Mouse (Mus musculus) liver, adult 2 months (tissue): Measurements from ENCODE around the gene Armc6. TPM values are rescaled to one million over a fixed set of nuclear protein-coding genes. Genes with fewer than 3 reads are reported as not detected.
A peak's percentile ranks its signal among the peaks of the same experiment; 100 is the strongest.
"Not testable (repeated sequence)": the region's sequence is repeated elsewhere in the genome, so short reads cannot be mapped to it uniquely, and the experiment has no call there.

Source experiments
- DNase-seq: peaks from one replicate; pipeline ENCODE4 v3.0.0-alpha.2; 2011; ENCODE audit warnings: low read depth, low spot score; ENCODE audit errors: extremely low read depth
- H3K27ac ChIP-seq: fragments of 200-500 bp; replicated peaks from 2 replicates; pipeline ENCODE4 v1.5.1; 2012; ENCODE audit warnings: low read depth, mild to moderate bottlenecking, control low read depth, inconsistent platforms, low read length; ENCODE audit not compliant: insufficient read depth
- H3K27me3 ChIP-seq: fragments of 200-500 bp; 2 replicates; pipeline ENCODE4 v1.6.1; 2012; ENCODE audit warnings: mild to moderate bottlenecking, moderate library complexity, low read length, inconsistent platforms; ENCODE audit not compliant: control insufficient read depth, insufficient read depth
- H3K36me3 ChIP-seq: fragments of 200-500 bp; 2 replicates; pipeline ENCODE4 v1.6.1; 2012; ENCODE audit warnings: low read length, inconsistent platforms; ENCODE audit not compliant: control insufficient read depth, insufficient read depth
- H3K4me1 ChIP-seq: fragments of 200-500 bp; 2 replicates; pipeline ENCODE4 v1.6.1; 2011; ENCODE audit warnings: low read length; ENCODE audit not compliant: control insufficient read depth, insufficient read depth
- H3K4me3 ChIP-seq: fragments of 200-500 bp; 2 replicates; pipeline ENCODE4 v1.5.1; 2011; ENCODE audit warnings: low read depth, mild to moderate bottlenecking, control low read depth, low read length, moderate library complexity; ENCODE audit not compliant: insufficient read depth
- H3K79me2 ChIP-seq: fragments of 200-500 bp; 2 replicates; pipeline ENCODE4 v1.6.1; 2012; ENCODE audit warnings: inconsistent platforms, mild to moderate bottlenecking, low read length, moderate library complexity; ENCODE audit not compliant: control insufficient read depth, insufficient read depth
- H3K9ac ChIP-seq: fragments of 200-500 bp; 2 replicates; pipeline ENCODE4 v1.6.1; 2012; ENCODE audit warnings: low read depth, mild to moderate bottlenecking, control low read depth, inconsistent platforms, low read length
- CTCF ChIP-seq: fragments of 200-500 bp; IDR thresholded peaks from 2 replicates; pipeline ENCODE4 v1.5.1; 2011; ENCODE audit warnings: low read depth, low read length, control low read depth
- POLR2A ChIP-seq: fragments of 200-500 bp; IDR thresholded peaks from 2 replicates; pipeline ENCODE4 v1.6.1; 2011; ENCODE audit warnings: low read length, control low read depth; ENCODE audit not compliant: insufficient read depth; ENCODE audit errors: extremely low read depth
- WGBS: fragments of 180-500 bp; shearing (Covaris S2); methylation state at CpG from one replicate; pipeline ENCODE4 v1.1.7; 2018; 5-methylcytosine and 5-hydroxymethylcytosine counted together
- polyA plus RNA-seq: library from polyadenylated mRNA; depleted of rRNA; stranded (reverse); fragments of >200 nt; gene quantifications from 2 replicates; pipeline ENCODE4 v1.2.3, GENCODE M21; 2012
- total RNA-seq: library from RNA; depleted of rRNA; stranded (reverse); fragments of >200 nt; gene quantifications from 2 replicates; pipeline ENCODE4 v1.2.3, GENCODE M21; 2014

The Armc6 gene
- total and polyA plus RNA-seq, 2 experiments = 4.4 to 9.6 TPM

DNA sequence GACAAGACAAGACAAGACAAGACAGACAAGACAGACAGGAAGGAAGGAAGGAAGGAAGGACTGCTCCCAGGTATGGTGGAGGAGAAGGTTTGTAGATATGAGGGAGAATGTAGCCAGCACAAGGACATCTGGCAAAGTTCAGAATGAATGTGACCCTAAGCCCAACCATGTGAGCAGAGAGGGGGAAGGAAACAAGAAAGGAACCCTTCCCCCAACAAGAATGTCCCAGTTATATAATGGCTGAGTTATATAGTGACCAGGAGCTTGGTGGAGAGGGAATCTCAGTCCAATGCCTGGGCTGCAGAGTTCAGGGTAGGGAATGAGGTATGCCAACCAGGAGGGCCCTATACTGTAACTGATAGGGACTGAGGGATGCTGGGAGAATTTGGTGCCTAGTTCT lies 16.8 kb downstream of the Armc6 start:
- Histone ChIP-seq H3K9ac (no peak overlapping the region), H3K79me2 (no peaks in the 10 kb centered on the region), H3K4me1 (peaks cover 38% of the 10 kb centered on the region), H3K4me3 (no peak overlapping the region), H3K27me3 (no peaks in the 10 kb centered on the region), H3K36me3 (no peaks in the 10 kb centered on the region), H3K27ac (0 out of 2 replicates have a peak overlapping the region, but pooled peaks have one; percentile 6)
- TF ChIP-seq POLR2A = no peak
- no peak for TF ChIP-seq CTCF
- DNase-seq = no peak

DNA sequence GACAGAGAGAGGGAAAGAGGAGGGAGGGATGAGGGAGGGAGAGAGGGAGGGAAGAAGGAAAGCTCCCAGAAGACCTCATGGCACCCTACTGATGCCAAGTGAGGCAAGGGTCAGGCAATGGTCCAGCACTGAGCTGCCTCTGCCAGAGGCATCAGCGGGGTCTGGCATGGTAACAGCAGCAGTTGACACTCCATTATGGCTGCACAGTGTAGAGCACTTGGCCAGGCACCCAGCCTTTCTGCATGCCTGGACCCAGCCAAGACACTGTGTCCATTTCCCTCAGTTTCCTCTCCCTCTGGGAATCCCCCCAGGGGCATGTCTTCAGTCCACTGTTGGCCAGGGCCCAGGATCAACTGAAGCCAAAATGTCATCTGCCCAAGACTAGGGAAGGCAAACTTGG lies 17.7 kb downstream of the Armc6 start:
- H3K4me1 ChIP-seq = peaks cover 38% of the 10 kb centered on the region
- no peaks in the 10 kb centered on the region for H3K27me3 ChIP-seq
- H3K79me2 ChIP-seq = peaks cover 5% of the 10 kb centered on the region; the same call in 1 of the 2 replicates
- H3K4me3 ChIP-seq = no peak overlapping the region
- WGBS = 32% methylated on average over 1 of the region's 1 CpGs
- no peak overlapping the region; the same call in 1 of the 2 replicates for H3K27ac ChIP-seq
- H3K36me3 ChIP-seq = no peaks in the 10 kb centered on the region
- DNase-seq = peak; percentile 84
- H3K9ac ChIP-seq = no peak overlapping the region
- TF ChIP-seq POLR2A = no peak
- no peak for TF ChIP-seq CTCF

GRCm38 (mm10) chr8:70216161-70216560 lies 18.1 kb downstream of the Armc6 start:
- not testable (repeated sequence) for H3K4me3 ChIP-seq, H3K79me2 ChIP-seq, H3K9ac ChIP-seq, H3K36me3 ChIP-seq, H3K27ac ChIP-seq, DNase-seq, H3K27me3 ChIP-seq
- H3K4me1 ChIP-seq = peaks cover 35% of the 10 kb centered on the region
- 49% methylated on average over 3 of the region's 3 CpGs for WGBS

DNA sequence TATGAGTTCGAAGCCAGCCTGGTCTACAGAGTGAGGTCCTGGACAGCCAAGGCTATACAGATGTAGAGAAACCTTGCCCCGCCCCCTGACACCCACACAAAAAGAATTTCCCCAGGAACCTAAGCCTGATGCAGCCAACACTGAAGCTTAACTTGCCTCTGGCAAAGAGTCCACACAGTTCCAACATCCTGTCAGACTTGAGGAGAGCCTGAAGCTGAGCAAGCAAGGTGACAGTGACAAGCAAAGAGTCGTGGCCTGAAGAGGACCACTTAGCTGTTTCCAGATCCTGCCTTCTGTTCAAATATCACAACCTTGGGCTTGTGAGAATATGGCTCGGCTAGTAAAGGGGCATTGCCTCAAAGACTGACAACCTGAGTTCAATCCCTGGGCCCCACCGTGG lies 19.2 kb downstream of the Armc6 start:
- Histone ChIP-seq H3K4me3 (no peak overlapping the region), H3K9ac (no peak overlapping the region), H3K27me3 (no peaks in the 10 kb centered on the region), H3K79me2 (peaks cover 16% of the 10 kb centered on the region; the same call in 1 of the 2 replicates), H3K4me1 (peaks cover 26% of the 10 kb centered on the region), H3K27ac (no peak overlapping the region), H3K36me3 (no peaks in the 10 kb centered on the region)
- TF ChIP-seq CTCF (no peak), POLR2A (no peak)
- DNase-seq = no peak
- 84% methylated on average over 5 of the region's 5 CpGs for WGBS

GRCm38 (mm10) chr8:70214411-70214810 lies 19.9 kb downstream of the Armc6 start:
- no peak for DNase-seq
- Histone ChIP-seq H3K9ac (no peak overlapping the region), H3K79me2 (peaks cover 17% of the 10 kb centered on the region; the same call in 1 of the 2 replicates), H3K4me3 (no peak overlapping the region), H3K36me3 (no peaks in the 10 kb centered on the region), H3K27me3 (no peaks in the 10 kb centered on the region), H3K4me1 (peaks cover 22% of the 10 kb centered on the region), H3K27ac (no peak overlapping the region)
- WGBS = 76% methylated on average over 3 of the region's 3 CpGs
- TF ChIP-seq CTCF (no peak), POLR2A (no peak)

GRCm38 (mm10) chr8:70212112-70213055 lies 21.9 kb downstream of the Armc6 start, which contains the start of gene Slc25a42:
Gene Slc25a42, minus strand, starts transcription at chr8:70212305.
- H3K79me2 ChIP-seq = peaks cover 28% of the 10 kb centered on the region; the same call in 1 of the 2 replicates
- WGBS = under 1% methylated on average over 64 of the region's 66 CpGs
- H3K9ac ChIP-seq = peak within 1 kb of the TSS; percentile 92
- no peaks in the 10 kb centered on the region for H3K27me3 ChIP-seq
- TF ChIP-seq CTCF = no peak
- peak; percentile 96 for TF ChIP-seq POLR2A
- H3K4me3 ChIP-seq = peak within 1 kb of the TSS; percentile 67
- peak; percentile 99 for DNase-seq
- H3K27ac ChIP-seq = peak within 1 kb of the TSS; percentile 90
- H3K36me3 ChIP-seq = no peaks in the 10 kb centered on the region
- H3K4me1 ChIP-seq = peaks cover 18% of the 10 kb centered on the region
